Mouse (Mus musculus) embryo, embryonic 9.5 days (tissue): Measurements from ENCODE around the gene Olfr458.
"Not testable (repeated sequence)": the region's sequence is repeated elsewhere in the genome, so short reads cannot be mapped to it uniquely, and the experiment has no call there.

Source experiments
- DNase-seq: peaks from one replicate; pipeline ENCODE4 v3.0.0-alpha.2; 2017; ENCODE audit errors: extremely low spot score

The Olfr458 gene

DNA sequence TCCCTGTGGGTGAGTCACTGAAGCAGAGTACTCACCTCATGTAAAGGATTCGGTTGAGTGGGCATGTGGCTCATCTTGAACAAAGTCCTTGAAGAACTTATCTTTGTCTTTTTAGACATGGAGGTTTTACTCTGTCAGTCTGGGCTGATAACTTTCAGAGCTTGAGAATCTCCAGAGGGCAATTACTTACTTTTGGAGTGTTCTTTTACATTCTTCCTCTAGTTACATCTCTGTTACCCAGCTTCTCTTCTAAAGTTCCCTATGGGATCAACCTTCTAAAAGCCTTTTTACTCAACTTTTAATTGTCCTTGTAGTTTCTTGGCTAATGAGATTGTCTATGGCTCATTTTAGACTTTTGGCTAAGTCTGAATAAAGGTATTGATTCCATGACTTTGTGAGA, at the start of gene Olfr458:
Gene Olfr458 (minus strand): TSS at position 101 of the 400 bp plus-strand sequence.
- no peak for DNase-seq

DNA sequence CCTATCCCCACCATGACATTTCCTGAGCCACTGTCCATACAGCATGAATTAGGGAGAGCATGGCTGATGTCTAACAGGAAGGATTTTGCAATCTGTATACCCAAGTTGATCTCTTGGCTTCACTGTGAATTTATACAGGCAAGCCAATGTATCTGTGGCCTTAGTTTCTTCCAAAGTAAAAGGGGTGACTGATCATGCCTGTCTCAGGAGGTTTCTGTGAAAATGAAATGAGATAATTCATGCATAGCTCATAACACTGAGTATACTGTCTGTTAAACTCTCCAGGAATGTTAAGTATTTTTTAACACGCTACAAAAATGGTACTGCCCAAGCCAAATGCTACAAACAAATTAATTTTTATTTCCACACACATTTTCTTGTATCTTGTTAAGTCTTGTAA, 48.5 kb upstream of the Olfr458 start:
- DNase-seq, result no peak

DNA sequence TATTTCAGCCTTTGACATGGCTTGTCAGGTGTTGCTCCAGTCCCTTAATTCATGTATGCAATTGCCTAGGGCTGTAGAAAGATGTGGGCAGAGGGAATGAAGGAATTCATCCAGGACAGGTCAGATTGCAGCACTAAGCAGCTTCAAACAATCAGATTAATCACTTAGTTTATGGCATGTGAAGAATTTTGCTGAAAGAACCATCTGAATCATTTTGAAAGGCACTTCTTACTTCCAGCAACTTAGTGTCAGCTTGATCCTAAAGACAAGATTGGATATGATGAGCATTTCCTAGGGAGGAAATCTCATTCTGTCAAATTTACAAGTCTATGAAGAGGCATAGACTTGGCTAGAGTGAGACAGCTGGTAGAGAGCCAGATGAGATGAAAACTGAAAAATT, 44.3 kb upstream of the Olfr458 start:
- no peak for DNase-seq

DNA sequence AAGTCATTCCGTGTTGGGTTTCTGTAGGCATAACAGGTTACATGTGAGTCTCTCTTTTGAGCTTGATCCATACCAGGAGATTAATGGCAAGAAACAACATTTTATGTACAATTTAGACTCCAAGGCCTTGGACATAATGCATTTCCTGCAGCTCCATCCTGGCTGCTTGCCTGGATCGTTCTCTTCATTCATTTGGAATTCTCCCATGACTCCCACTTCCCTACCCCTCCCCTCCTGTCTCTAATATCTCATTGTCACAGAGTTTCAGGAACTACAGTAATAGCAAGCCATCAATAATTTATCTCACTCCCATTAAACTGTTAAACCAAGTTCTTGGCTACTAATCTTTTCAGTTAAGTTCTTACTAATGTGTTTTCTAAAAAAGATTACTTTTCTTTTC, 38.5 kb upstream of the Olfr458 start:
- DNase-seq, result no peak

DNA sequence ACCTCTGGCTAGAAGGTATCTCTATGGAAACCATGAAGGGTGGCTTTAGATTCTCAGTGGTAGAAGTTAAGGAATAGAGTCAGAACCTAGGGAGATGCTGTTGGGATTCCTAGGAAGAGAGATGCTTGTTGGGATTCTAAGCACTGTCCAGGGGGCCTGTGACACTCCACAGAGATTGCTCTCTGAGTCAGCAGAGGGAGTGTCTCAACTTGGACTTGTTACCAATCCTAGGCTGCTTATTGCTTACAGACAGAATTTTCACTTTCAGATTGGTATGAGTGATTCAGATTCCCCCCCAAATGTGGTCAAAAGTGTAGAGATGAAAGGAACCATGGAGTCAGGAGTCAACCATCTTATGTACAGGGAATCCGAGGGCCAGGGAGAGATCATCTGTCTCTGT, 24.7 kb upstream of the Olfr458 start:
- no peak for DNase-seq

DNA sequence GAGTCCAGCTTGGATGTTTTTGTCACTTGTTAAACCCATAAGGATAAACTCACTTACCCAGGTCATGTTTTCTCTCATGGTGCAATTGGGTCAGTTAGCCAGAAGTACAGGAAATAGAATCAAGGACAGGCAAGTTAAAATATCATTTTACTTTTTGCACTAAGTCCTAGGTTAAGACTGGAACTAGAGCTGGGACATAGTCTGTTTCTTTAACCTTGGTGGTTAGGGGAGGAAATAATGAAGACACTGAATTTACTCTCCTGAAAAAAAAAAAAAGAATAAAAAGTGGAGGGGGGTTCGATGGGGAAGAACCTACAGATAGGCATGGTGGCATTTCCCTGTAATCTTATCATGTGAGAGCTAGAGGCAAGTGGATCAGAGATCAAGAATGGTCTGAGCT, 22.1 kb upstream of the Olfr458 start, which contains the start of gene Olfr456:
Gene Olfr456 (minus strand): TSS at position 101 of the 400 bp plus-strand sequence.
- DNase-seq, result no peak

DNA sequence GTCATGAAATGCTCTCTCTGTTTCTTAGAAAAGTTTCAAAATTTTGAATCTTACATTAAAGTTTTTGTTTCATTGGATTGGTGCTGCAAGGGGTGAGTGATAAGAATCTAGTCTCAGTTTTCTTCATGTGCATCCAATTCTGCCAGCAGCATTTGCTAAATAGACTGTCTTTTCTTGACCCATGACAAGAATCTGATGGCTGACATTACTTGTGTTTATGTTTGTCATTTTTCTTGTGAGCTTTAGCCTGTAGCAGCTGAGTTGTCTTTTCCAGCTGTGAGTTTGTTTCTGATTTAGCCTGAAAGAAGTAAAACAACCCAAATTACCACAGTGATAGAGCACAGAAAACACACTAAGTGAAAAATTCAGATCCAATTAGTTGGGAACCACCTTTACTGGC, 19.6 kb upstream of the Olfr458 start:
- no peak for DNase-seq

DNA sequence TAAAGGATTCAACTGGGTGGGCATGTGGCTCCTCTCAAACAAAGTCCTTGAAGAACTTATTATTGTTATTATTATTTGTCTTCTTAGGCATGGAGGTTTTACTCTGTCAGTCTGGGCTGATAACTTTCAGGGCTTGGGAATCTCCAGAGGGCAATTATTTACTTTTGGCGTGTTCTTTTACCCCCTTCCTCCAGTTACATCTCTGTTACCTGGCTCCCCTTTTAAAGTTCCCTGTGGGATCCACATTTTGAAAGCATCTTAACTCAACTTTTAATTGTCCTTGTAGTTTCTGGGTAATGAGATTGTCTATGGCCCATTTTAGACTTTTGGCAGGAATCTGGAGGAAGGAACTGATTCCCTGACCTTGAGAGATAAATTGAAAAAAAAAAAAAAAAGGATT, 11.2 kb upstream of the Olfr458 start, which contains the start of gene Olfr457:
Gene Olfr457 (minus strand): TSS at position 101 of the 400 bp plus-strand sequence.
- DNase-seq, result no peak

DNA sequence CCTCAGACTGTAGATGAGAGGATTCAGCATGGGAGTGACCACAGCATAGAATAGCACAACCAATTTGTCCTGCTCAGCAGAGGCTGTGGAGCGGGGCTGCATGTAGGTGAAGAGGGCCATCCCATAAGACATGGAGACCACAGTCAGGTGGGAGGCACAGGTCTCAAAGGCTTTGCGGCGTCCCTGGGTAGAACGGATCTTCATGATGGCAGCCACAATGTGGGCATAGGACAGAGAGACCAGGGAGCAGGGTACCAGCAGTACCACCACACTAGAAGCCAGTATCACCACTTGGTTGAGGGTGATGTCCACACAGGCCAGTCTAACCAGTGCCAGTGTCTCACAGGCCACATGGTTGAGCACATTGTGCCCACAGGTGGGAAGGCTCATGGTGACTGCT, 6.3 kb upstream of the Olfr458 start:
- DNase-seq, result not testable (repeated sequence)

DNA sequence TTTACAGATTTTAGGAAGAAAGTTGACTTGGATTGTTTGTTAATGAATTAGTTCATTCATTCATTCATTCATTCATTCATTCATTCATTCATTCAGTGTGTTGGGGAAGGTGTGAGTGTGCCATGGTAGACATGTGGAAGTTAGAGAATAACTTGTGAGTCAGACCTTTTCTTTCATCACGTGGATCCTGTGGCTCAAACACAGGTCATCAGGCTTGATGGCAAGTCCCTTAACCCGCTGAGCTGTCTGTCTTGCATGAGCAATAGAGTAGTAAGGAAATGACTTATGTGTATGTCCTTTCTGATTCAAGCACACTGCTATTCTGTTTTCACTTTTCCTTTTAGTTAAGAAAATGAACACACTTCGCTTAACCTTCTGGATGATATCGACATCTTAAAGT, 5.5 kb upstream of the Olfr458 start:
- no peak for DNase-seq

DNA sequence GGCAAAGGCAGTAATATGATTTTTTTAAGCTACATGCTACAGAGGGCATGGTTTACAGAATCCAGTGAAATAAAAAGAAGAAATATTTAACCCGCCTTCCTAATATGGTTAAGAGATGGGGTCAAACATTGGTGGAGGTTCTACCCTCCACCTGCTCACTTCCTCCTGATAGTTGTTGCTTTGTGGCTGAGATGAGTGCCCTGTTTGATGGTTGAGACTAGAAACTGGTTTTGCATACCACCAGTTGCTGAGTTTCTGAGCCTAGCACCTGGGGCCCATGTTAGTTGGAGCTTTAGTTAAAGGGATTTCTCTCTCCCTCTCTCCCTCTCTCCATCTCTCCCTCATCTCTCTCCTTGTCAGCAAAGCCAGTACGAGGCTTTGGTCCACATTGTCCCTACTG, 17.6 kb downstream of the Olfr458 start:
- no peak for DNase-seq

DNA sequence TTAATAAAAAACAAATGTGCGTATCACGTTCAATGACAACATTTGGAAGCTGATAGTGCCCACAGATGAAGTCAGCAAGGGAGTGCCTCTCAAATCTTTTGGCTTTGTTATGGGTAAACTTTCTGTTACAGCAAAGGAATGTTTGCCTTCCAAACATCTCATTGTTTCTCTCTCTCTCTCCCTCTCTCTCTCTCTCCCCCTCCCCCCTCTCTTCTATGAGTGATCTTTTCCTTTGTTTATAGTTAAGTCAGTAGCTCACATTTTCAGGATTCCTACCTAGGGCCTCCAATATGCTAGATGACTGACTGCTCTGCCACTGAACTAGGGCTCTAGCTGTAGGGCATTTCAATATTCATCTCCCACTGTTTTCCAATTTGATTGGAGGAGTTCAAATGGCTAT, 20.5 kb downstream of the Olfr458 start:
- DNase-seq, result no peak

DNA sequence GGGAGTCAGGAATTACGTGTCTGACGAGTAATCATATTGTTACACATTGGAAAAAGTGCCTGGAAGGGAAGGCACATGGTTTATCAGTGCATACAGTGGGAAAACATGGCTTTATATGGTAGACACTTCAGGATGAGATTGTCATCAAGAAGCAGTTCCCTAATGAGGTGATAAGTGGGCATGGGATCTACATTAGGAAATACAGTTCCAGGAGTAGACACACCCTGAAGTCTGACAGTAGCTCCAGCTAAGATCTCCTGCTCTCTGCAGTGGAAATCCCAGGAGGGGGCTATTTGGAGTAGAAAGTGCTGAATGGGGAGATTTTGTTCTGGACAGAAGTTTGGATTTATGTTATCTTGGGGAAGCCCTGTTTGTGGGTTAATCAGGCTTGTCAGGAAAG, 23.6 kb downstream of the Olfr458 start:
- DNase-seq, result no peak

DNA sequence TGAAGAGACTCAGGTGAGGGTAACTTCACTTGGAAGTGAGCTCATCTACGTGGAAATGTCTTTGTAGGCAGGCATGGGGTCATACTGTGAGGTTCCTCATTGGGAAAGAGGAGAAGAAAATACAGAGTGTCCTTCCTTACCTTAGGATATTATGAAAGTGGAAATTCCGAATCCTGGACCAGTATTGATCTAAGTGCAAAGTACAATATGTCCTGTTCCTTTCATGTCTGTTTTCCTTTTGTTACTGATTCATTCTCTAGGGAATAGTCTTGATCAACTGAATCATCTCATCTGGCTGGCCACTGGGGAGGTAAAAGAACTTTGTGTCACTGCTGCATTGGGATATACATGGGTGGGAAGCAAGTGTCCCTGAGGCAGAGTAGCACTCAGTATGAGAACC, 29.5 kb downstream of the Olfr458 start:
- no peak for DNase-seq

DNA sequence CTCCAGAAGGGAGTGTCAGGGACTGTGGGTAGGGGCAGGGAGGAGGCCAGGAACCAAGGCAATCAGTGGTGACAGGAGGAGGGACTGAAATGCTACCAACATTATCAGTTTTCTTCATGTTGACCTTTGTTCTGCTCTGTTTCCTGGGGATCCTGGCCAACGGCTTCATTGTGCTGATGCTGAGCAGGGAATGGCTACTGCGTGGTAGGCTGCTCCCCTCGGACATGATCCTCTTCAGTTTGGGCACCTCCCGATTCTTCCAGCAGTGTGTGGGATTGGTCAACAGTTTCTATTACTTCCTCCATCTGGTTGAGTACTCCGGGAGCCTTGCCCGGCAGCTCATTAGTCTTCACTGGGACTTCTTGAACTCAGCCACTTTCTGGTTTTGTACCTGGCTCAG, 30.6 kb downstream of the Olfr458 start, which contains the start of gene Tas2r126:
Gene Tas2r126 (plus strand): TSS at position 90 of the 400 bp plus-strand sequence.
- no peak for DNase-seq

DNA sequence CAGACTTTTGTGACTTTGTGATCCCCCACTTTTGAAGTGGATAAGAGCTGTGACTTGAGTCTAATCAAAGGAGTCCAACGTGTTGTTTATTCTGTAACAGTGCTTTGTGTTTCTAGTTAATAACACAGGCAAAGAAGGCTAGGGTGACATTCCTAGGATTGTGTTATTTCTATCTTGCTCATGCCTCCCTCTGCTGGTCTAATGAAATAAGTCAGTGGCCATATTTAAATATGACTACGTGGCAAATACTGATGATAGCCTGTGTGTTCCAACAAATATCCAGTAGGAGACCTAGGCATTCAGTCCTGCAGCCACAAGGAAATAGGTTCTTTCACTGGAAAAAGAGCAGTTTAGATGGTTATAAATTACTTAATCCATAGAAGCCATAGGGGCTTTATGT, 31.4 kb downstream of the Olfr458 start:
- DNase-seq, result no peak

DNA sequence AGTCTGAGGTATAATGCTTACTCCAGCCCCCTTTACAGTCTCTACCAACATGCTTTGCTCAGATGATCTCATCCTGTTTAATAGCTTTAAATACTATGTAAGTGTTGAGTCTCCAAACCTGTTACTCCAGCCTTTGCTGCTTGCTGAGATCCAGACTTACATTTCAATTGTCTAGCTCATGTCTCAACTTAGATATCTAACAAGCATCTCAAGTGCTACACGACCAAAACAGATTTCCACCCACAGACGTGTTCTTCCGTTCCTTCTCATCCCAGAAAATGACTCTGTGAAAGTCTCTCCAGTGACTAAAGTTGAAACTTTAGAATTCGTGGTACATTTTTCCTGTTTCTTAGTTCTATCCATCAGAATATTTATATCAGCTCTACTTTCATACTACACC, 38.7 kb downstream of the Olfr458 start:
- DNase-seq, result no peak

DNA sequence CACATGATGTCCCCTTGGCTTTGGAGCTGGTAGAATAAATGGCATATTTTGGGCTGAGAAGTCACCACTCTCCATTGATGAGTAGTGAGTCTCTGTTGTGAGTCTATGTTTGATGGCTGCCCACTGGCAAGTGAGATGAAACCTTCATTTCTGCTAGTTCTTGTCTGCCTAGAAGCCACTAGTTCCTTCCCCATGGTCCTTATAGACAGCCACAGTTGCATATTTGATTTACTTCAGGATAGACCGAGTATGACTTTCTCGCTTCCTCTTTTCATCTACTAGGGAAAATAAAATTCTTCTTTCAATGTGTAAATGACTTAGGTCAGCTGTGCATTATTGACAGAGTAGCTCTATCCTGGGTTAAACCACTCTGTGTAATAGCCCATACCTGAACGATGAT, 40.5 kb downstream of the Olfr458 start:
- DNase-seq, result no peak

DNA sequence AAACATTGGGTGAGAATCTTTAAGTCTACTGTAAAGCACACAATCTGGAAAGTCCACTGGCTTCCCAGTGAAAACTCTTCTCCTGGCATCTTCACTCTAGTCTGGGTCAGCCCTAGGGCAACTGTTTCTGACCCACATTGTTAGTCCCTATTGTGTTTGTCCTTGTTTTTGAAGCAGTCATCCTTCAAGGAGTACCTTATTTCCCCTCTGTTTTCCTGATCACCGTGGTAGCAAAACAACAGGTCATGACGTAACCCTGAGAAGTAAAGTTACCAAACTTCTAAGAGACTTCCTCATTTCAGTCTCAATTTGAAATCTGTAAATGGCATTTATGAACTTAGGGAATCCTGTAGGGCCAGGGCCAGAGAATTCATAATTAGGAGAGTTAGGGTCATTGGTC, 43.6 kb downstream of the Olfr458 start:
- DNase-seq, result no peak

DNA sequence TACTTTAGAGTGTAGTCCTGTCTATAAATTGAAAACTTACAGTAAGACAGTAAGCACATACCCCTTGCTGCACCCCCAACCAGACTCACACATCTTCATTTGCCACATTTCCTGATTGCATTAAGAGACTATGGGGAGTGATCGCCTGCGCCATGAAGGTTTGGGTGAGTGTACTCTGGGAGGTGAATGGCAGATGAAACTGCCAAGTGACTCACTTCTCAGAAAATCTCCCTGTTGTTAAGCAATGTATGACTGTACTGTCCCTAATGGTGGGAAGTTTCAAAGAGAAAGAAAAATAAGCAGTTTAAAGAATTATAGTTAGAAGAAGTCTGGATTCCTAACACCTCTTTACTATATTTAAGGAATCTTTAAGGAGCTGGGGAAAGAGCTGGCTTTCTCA, 45.6 kb downstream of the Olfr458 start:
- DNase-seq, result no peak
